Mouse (Mus musculus): ENCODE measurements around the gene Igsf6.
A peak's percentile ranks its signal among the peaks of the same experiment; 100 is the strongest.

The Igsf6 gene

GRCm38 (mm10) chr7:121074281-121074680 is at the start of gene Igsf6:
Gene Igsf6, minus strand, starts transcription at chr7:121074572.
- no peak for DNase-seq (ENCODE audit: low spot score)

- DNase-seq (ENCODE audit: low spot score): peak; percentile 91
Observed at GRCm38 (mm10) chr7:121120143-121120818, 45.9 kb upstream of the Igsf6 start.

GRCm38 (mm10) chr7:121111762-121112161 is 37.4 kb upstream of the Igsf6 start:
- no peak for DNase-seq (ENCODE audit: low spot score)

DNA sequence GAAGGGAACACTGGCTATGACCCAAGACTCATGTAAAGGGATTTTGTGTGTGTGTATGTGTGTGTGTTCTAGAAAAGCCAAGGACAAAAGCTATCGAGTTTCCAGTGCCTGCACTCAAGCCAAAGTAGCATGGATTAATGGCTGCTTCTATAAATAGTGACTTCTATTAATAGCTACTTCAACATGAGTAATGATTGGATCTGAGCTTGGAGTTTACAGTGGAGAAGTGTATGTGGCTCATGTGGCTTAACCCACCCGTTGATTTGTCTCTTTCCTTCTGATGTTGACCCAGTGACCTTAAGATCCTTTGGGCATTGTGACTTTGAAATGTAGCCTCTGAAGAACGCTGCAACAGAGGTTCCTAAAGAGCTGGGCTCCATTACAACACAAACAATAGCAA is 36.9 kb upstream of the Igsf6 start:
- DNase-seq (ENCODE audit: low spot score): no peak

GRCm38 (mm10) chr7:121107851-121108250 is 33.5 kb upstream of the Igsf6 start:
- DNase-seq (ENCODE audit: low spot score): no peak

- no peak for DNase-seq (ENCODE audit: low spot score)
Observed at GRCm38 (mm10) chr7:121098614-121099389, 24.4 kb upstream of the Igsf6 start.

DNA sequence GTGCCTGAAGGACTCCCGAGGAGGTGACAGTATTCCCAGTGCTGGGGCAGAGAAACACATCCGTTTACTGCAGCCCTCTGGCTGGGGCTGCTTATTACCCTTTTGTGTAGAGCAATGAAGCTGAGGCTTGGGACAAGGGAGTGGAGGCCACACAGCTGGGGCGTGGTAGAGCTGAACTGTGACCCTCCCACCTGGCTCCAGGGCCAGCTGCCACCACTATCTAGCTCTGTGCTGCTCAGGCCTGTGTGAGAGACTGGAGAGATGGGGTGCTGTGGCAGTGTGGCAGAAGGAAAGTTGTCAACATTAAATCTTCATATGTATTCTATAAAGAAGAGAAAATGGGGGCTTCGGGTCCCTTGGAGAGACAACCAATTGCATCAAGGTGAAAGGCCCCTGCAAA is 18.7 kb upstream of the Igsf6 start:
- no peak for DNase-seq (ENCODE audit: low spot score)

DNA sequence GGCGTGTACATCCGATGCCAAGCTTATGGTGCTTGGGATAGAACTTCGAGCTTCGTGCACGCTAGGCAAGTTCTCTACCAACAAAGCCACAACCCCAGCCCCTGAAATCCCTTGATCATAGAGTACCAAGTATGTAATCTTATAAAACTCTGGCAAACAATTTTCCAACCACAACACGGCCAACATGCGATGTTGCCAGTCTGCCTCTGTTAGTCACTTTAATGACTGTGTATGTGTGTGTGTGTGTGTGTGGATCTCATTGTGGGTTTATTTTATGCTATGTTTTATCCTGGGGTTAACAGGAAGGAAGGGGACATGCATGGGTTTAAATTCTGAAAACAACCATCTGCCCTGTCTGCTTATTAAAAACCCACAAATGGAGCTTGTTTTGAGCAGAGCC is 16.4 kb upstream of the Igsf6 start:
- no peak for DNase-seq (ENCODE audit: low spot score)

GRCm38 (mm10) chr7:121088745-121089144 is 14.4 kb upstream of the Igsf6 start:
- no peak for DNase-seq (ENCODE audit: low spot score)

GRCm38 (mm10) chr7:121085500-121085899 is 11.1 kb upstream of the Igsf6 start:
- no peak for DNase-seq (ENCODE audit: low spot score)

- no peak for DNase-seq (ENCODE audit: low spot score)
Observed at GRCm38 (mm10) chr7:121084840-121085453, 10.6 kb upstream of the Igsf6 start.

GRCm38 (mm10) chr7:121082949-121083513 is 8.7 kb upstream of the Igsf6 start:
- DNase-seq (ENCODE audit: low spot score): no peak

DNA sequence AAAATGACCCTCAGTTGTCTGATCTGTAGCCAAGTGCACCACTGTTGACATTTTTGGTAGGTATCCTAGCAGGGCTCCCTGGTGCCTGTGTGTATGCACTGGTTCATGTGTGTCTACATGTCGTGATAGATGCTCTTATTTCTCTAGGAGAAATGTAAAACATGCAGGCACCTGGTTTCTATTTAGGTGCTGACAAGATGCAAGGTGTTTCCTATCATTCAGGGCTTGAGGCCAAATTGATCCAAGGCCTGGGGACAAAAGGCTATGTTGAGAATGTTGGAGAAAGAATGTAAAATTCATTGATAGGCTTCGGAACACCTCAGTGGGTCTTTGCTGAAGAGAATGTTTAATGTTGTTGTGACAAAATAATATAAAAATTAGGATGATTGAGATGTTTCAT is 7.4 kb upstream of the Igsf6 start:
- no peak for DNase-seq (ENCODE audit: low spot score)

- DNase-seq (ENCODE audit: low spot score): no peak
Observed at GRCm38 (mm10) chr7:121081350-121081749, 7.0 kb upstream of the Igsf6 start, which contains the start of gene Otoa. Gene Otoa, plus strand, starts transcription at chr7:121081650.

GRCm38 (mm10) chr7:121077829-121078228 is 3.5 kb upstream of the Igsf6 start:
- DNase-seq (ENCODE audit: low spot score): peak; percentile 84

DNA sequence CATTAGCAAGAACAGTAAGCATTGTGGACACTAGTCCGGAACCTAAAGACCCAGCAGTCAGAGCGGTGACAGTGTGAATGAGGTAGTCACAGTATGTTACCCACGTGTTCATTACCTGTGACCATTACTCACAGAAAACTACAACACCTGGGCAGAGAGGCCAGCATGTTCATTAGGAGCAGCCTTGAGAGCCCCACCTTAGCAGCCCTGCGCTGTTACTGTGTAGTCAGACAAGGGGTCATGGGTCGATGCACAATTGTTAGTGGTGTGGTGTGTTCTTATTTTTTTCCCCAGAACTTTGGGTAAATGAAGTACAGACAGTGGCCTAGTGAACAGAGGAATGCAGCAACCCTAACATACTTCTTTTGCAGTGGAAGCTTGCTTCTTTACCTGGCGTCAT is 2.9 kb upstream of the Igsf6 start:
- no peak for DNase-seq (ENCODE audit: low spot score)

GRCm38 (mm10) chr7:121075416-121075815 is 1.0 kb upstream of the Igsf6 start:
- no peak for DNase-seq (ENCODE audit: low spot score)

DNA sequence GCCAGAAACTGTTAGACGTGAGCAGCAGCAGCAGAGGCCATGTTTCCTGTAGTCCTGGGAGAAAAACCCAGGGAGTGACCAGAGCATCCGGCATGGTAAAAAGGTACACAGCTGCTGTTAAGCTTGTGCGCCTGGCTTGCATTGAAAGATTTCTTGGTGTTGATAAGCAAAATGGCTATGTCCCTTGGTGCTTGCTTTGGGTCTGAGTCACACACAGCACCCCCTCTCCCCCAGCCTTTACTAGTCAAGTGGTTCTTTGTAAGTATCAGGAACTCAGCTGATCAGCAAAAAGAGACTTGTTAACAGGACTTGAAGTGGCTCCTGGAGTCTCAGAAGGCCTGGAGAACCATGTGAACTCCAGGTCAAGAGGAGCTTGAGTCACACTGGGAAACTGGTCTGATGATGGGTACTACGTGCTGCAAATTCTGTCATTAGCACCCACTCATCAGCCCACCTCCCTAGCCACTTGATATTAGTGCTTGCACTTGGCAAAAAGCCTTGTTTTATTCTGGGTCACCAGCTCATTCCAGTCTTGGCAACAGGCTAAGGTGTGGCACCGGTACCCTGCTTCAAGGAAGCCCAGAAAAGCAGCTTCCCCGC is 529 bp upstream of the Igsf6 start:
- DNase-seq (ENCODE audit: low spot score): no peak

- no peak for DNase-seq (ENCODE audit: low spot score)
Observed at GRCm38 (mm10) chr7:121072506-121072905, 1.9 kb downstream of the Igsf6 start.

DNA sequence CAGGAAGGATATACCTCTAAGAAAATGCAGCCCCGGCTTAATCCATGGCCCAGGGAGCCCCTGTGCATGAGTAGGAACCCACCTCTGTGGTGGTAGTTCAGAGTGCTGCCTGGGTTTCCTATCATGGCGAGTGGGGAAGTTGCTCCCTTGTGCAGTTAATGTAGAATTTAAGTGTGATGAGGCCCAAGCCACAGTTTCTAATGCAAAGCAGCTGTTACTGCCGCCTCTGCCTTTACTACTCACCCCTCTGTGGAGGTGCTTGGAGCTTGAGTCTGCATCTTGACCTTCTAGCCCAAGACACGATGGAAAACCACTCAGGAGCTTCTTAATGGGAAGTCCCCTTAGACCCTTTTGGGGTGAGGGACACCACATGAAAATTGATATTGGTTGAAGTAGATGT is 3.1 kb downstream of the Igsf6 start:
- DNase-seq (ENCODE audit: low spot score): no peak

GRCm38 (mm10) chr7:121064309-121064708 is 10.1 kb downstream of the Igsf6 start:
- DNase-seq (ENCODE audit: low spot score): no peak

DNA sequence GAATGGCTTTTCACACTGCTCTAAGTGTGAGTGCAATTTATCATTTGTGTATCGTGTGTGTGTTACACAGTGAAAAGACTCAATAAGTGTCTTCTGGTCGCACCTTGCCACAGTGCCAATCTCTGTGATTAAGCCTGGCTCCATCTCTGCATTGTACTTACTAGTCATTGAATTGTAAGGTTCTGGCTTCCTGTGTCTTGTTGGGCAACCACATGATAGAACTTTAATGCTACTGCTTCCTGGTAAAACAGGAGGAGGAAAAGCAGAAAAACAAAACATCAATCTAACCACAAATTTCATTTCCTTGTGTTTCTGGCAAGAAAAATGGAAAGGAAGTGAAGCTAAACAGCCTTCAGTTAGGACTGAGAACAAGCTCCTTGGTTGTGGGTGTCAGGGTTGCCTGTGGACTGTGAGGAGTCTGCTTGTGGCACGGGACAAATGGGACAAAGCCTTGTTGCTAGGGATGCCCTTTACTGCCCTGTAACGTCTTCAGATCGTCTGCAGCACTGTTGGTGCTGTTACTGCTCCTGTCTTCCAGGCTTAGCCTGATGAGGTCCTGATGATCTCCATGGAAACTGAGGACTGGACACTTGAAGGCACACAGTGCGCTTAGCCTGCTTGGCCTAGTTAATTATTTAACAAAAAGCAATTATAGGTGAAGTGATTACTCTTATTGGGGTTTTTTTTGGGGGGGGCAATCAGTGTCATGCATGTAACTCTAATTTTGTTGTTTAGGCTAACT is 14.7 kb downstream of the Igsf6 start:
- no peak for DNase-seq (ENCODE audit: low spot score)

Data from layer of hippocampus, adult 11-12 months (tissue).